Mouse (Mus musculus) kidney, postnatal 10 days (tissue): ENCODE measurements around the gene Pnrc2.

Source experiments
- DNase-seq: peaks from one replicate; pipeline ENCODE4 v3.0.0; 2021; ENCODE audit warnings: mixed read lengths

The Pnrc2 gene

GRCm38 (mm10) chr4:135873526-135874202 is at the start of gene Pnrc2:
TSS of gene Pnrc2 (minus strand) at chr4:135873850.
- peak; percentile 94 for DNase-seq

GRCm38 (mm10) chr4:135922190-135922589 is 48.5 kb upstream of the Pnrc2 start:
- DNase-seq, result no peak

- DNase-seq, result peak; percentile 51
Observed at GRCm38 (mm10) chr4:135921257-135922120, 47.8 kb upstream of the Pnrc2 start.

- DNase-seq, result peak; percentile 98
Observed at GRCm38 (mm10) chr4:135920304-135921241, 46.9 kb upstream of the Pnrc2 start, which contains the start of gene Fuca1. TSS of gene Fuca1 (plus strand) at chr4:135920735.

GRCm38 (mm10) chr4:135919280-135919639 is 45.6 kb upstream of the Pnrc2 start:
- DNase-seq, result no peak

- DNase-seq, result no peak
Observed at GRCm38 (mm10) chr4:135918635-135919279, 45.1 kb upstream of the Pnrc2 start.

GRCm38 (mm10) chr4:135913433-135913832 is 39.8 kb upstream of the Pnrc2 start:
- DNase-seq, result no peak

- DNase-seq, result no peak
Observed at GRCm38 (mm10) chr4:135912835-135913234, 39.2 kb upstream of the Pnrc2 start.

GRCm38 (mm10) chr4:135912164-135912563 is 38.5 kb upstream of the Pnrc2 start:
- peak; percentile 37 for DNase-seq

GRCm38 (mm10) chr4:135911531-135911930 is 37.9 kb upstream of the Pnrc2 start:
- peak; percentile 52 for DNase-seq

GRCm38 (mm10) chr4:135909326-135910066 is 35.8 kb upstream of the Pnrc2 start:
- DNase-seq, result no peak

GRCm38 (mm10) chr4:135906633-135907032 is 33.0 kb upstream of the Pnrc2 start:
- no peak for DNase-seq

GRCm38 (mm10) chr4:135904810-135905209 is 31.2 kb upstream of the Pnrc2 start:
- DNase-seq, result no peak

GRCm38 (mm10) chr4:135902606-135903242 is 29.1 kb upstream of the Pnrc2 start:
- no peak for DNase-seq

GRCm38 (mm10) chr4:135900008-135900407 is 26.4 kb upstream of the Pnrc2 start:
- DNase-seq, result no peak

- no peak for DNase-seq
Observed at GRCm38 (mm10) chr4:135899050-135899448, 25.4 kb upstream of the Pnrc2 start.

- no peak for DNase-seq
Observed at GRCm38 (mm10) chr4:135898380-135899049, 24.9 kb upstream of the Pnrc2 start.

GRCm38 (mm10) chr4:135896157-135896556 is 22.5 kb upstream of the Pnrc2 start:
- no peak for DNase-seq

- no peak for DNase-seq
Observed at GRCm38 (mm10) chr4:135895071-135895571, 21.5 kb upstream of the Pnrc2 start, which contains the start of gene Cnr2. TSS of gene Cnr2 (plus strand) at chr4:135895394.

- no peak for DNase-seq
Observed at GRCm38 (mm10) chr4:135892884-135893283, 19.2 kb upstream of the Pnrc2 start.
